28 mouse cellular contexts compared by ENCODE assay signal in the genomic region with DNA sequence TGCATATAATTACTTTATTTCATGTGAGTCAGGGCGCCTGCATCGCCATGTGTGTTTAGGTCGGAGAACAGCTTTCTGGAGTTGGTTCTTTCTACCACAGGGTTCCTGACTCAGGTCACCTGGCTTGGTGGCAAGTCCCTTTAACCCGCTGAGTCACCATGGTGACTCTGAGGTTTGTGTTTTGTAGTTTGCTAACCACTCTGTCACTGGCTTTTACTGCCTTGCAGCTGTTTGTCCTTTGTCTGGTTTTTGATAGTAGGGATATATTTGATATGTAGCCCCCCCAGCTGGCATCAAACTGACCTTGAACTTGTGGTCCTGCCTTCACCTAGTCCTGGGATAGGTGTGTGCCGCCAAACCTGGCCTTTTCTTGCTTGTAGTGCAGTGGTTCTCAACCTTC. TPM values are rescaled to one million over a fixed set of nuclear protein-coding genes. Genes with fewer than 3 reads are reported as not detected.
"Had no signal": no experiment of that assay in that cellular context is flagged by ENCODE, and none has a peak within 500 bp of the region (broad histone marks: within the 10 kb centered on the region; RNA-seq: fewer than 3 reads in every experiment).

No protein-coding gene starts in this region.

- H3K4me2 ChIP-seq: limb, embryonic 12.5 days; limb, embryonic 15.5 days; liver, embryonic 15.5 days; lung, embryonic 14.5 days; midbrain, embryonic 13.5 days; neural tube, embryonic 13.5 days; stomach, embryonic 15.5 days had no signal

- H3K27me3 ChIP-seq: limb, embryonic 12.5 days; limb, embryonic 15.5 days; megakaryocyte, embryonic 14.5 days; midbrain, embryonic 13.5 days; neural tube, embryonic 13.5 days; stomach, embryonic 15.5 days had no signal

- H3K9me3 ChIP-seq: limb, embryonic 12.5 days; limb, embryonic 15.5 days; liver, embryonic 15.5 days; megakaryocyte, embryonic 14.5 days; midbrain, embryonic 10.5 days; midbrain, embryonic 13.5 days; neural tube, embryonic 13.5 days; stomach, embryonic 15.5 days had no signal

- H3K4me3 ChIP-seq: left cerebral cortex, adult 2 months; limb, embryonic 12.5 days; limb, embryonic 15.5 days; liver, embryonic 15.5 days; megakaryocyte, embryonic 14.5 days; midbrain, embryonic 10.5 days; midbrain, embryonic 13.5 days; myocyte; neural tube, embryonic 13.5 days; stomach, embryonic 15.5 days had no signal

- H3K9ac ChIP-seq: limb, embryonic 12.5 days; limb, embryonic 15.5 days; liver, embryonic 15.5 days; lung, embryonic 14.5 days; midbrain, embryonic 13.5 days; neural tube, embryonic 13.5 days; stomach, embryonic 15.5 days had no signal

- DNase-seq: kidney, adult 18-20 months; kidney, postnatal 36 days; layer of hippocampus, postnatal 36 days; left cerebral cortex, postnatal 4 days; lung, embryonic 14.5 days; lung, postnatal 36 days; retina, postnatal 1 day; right cerebral cortex, postnatal 25 days; spleen, adult 18-20 months; thymus, postnatal 25 days had no signal

- H3K27ac ChIP-seq: kidney, postnatal 0 days; left cerebral cortex, adult 2 months; limb, embryonic 12.5 days; limb, embryonic 15.5 days; liver, embryonic 15.5 days; midbrain, embryonic 10.5 days; midbrain, embryonic 13.5 days; neural tube, embryonic 13.5 days; stomach, embryonic 15.5 days had no signal

- ATAC-seq: intestine, embryonic 16.5 days; lung, postnatal 0 days; midbrain, embryonic 13.5 days; midbrain, embryonic 16.5 days had no signal

RNA-seq across cellular contexts. Expression of gene Msmp, which starts 2.1 kb away (rescaled TPM):
- total RNA-seq: layer of hippocampus, adult 8-10 months; layer of hippocampus, postnatal 10 days; layer of hippocampus, postnatal 36 days; left cerebral cortex, adult 2 months; left cerebral cortex, postnatal 10 days; left cerebral cortex, postnatal 4 days; neutrophil, adult 5-6 weeks had no signal
- polyA plus RNA-seq: liver, embryonic 15.5 days; lung, embryonic 14.5 days; myocyte; neural tube, embryonic 13.5 days had no signal
